Mouse (Mus musculus) macrophage (primary cell): Measurements from ENCODE around the gene Slc2a5. TPM values are rescaled to one million over a fixed set of nuclear protein-coding genes. Genes with fewer than 3 reads are reported as not detected.

Experiments used
- H3K27ac ChIP-seq: fragments of 350-480 bp; formaldehyde crosslinking; 2 replicates; pipeline ENCODE4 v1.9.0; 2021
- H3K36me3 ChIP-seq: fragments of 350-480 bp; formaldehyde crosslinking; 2 replicates; pipeline ENCODE4 v1.9.0; 2021; ENCODE audit errors: inconsistent target
- H3K4me3 ChIP-seq: fragments of 350-480 bp; formaldehyde crosslinking; 2 replicates; pipeline ENCODE4 v1.9.0; 2021; ENCODE audit errors: inconsistent target
- H3K79me2 ChIP-seq: fragments of 350-480 bp; formaldehyde crosslinking; 2 replicates; pipeline ENCODE4 v1.9.0; 2021; ENCODE audit errors: inconsistent target
- WGBS: methylation state at CpG from one replicate; pipeline ENCODE4 v1.1.7; 2026; ENCODE audit warnings: inconsistent platforms; ENCODE audit not compliant: missing documents; 5-methylcytosine and 5-hydroxymethylcytosine counted together
- polyA plus RNA-seq: library from polyadenylated mRNA; stranded (reverse); fragments of 250-400 nt; gene quantifications from 3 replicates; pipeline ENCODE4 v1.2.4, GENCODE M21; 2018; ENCODE audit warnings: inconsistent platforms

Slc2a5 gene
- polyA plus RNA-seq, 1 experiment from 2014 or later: 0.06 TPM

- Histone ChIP-seq H3K36me3 (no peaks in the 10 kb centered on the region), H3K79me2 (no peaks in the 10 kb centered on the region), H3K4me3 (no peak overlapping the region), H3K27ac (no peak overlapping the region)
- 85% methylated on average over 13 of the region's 13 CpGs for WGBS
These were observed 20.0 kb downstream of the Slc2a5 start for GRCm38 (mm10) chr4:150139090-150139489.

GRCm38 (mm10) chr4:150140346-150140745 is 21.3 kb downstream of the Slc2a5 start:
- Histone ChIP-seq H3K79me2 (no peaks in the 10 kb centered on the region), H3K4me3 (no peak overlapping the region), H3K36me3 (no peaks in the 10 kb centered on the region), H3K27ac (no peak overlapping the region)
- 93% methylated on average over 7 of the region's 7 CpGs for WGBS

DNA sequence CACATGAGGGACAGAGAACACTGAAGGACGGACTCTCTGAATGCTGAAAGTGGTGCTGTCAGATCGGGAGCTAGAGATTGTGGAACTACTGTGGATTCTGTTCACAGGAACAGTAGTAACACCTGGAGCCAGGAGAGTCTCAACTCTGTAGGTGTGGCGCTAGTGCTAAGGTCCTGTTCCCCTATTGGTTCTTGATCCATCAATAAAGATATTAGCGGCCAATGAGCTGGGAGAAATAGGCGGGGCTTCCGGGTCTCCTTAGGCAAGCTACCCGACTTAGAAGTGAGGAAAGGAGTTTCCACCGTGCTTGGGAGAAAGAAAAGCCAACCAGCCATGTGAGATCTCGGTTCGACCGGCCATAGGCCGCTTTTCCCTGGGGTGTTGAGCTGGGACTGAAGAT is 25.2 kb downstream of the Slc2a5 start:
- 69% methylated on average over 12 of the region's 12 CpGs for WGBS
- no peak overlapping the region for H3K27ac ChIP-seq

GRCm38 (mm10) chr4:150146286-150146685 is 27.2 kb downstream of the Slc2a5 start:
- Histone ChIP-seq H3K27ac (no peak overlapping the region), H3K4me3 (no peak overlapping the region), H3K36me3 (no peaks in the 10 kb centered on the region), H3K79me2 (no peaks in the 10 kb centered on the region)
- WGBS: 80% methylated on average over 4 of the region's 4 CpGs

More for the DNA sequence above, 25.2 kb downstream of the Slc2a5 start:
- Histone ChIP-seq H3K4me3 (no peak overlapping the region), H3K79me2 (no peaks in the 10 kb centered on the region), H3K36me3 (no peaks in the 10 kb centered on the region)

DNA sequence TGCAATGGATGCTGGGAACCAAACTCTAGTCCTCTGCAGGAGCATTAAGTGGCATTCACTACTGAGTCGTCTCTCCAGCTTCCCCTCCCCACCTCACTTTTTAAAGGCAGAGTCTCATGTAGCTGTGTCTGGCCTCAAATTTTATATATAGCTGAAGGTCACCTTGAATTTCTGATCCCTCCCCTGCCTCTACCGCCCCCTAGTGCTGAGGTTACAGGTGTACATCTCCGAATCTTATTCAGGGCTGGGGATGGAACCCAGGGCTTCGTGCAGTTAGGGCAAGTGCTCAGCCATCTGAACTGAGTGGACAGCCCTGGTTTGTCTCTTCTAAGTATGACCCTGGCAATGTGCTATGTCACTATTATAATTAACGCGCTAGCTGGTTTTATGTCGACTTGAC is 32.0 kb downstream of the Slc2a5 start:
- 85% methylated on average over 7 of the region's 7 CpGs for WGBS
- Histone ChIP-seq H3K79me2 (no peaks in the 10 kb centered on the region), H3K36me3 (no peaks in the 10 kb centered on the region), H3K4me3 (no peak overlapping the region), H3K27ac (no peak overlapping the region)

DNA sequence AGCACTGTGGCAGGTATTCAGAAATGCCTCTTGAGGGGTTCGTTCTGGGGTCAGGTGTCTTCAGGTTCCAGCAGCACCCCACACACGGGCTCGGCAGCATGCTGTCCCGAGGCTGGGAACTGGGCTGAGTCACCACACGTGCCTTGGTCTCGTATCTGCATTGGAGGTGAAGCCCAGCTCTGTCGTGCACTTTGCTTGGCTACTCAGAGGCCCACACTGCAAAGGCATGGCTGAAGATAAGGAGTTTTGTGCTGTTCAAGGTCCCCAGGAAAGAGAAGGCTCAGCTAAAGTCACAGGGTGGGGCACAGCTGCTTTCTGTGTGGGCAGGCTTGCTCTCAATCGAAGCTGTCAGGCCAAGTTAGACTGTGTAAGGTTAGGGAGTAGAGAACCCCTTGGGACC is 33.4 kb downstream of the Slc2a5 start:
- Histone ChIP-seq H3K4me3 (no peak overlapping the region), H3K27ac (no peak overlapping the region), H3K36me3 (no peaks in the 10 kb centered on the region), H3K79me2 (no peaks in the 10 kb centered on the region)
- WGBS: 91% methylated on average over 8 of the region's 8 CpGs

GRCm38 (mm10) chr4:150155301-150155700 is 36.2 kb downstream of the Slc2a5 start:
- Histone ChIP-seq H3K27ac (no peak overlapping the region), H3K4me3 (no peak overlapping the region), H3K36me3 (no peaks in the 10 kb centered on the region), H3K79me2 (no peaks in the 10 kb centered on the region)
- 94% methylated on average over 4 of the region's 4 CpGs for WGBS

- H3K36me3 ChIP-seq: no peaks in the 10 kb centered on the region
- no peak overlapping the region for H3K27ac ChIP-seq
- H3K79me2 ChIP-seq: no peaks in the 10 kb centered on the region
- 67% methylated on average over 3 of the region's 4 CpGs for WGBS
- no peak overlapping the region for H3K4me3 ChIP-seq
These were observed 36.6 kb downstream of the Slc2a5 start for GRCm38 (mm10) chr4:150155731-150156130.

- no peaks in the 10 kb centered on the region for H3K79me2 ChIP-seq
- WGBS: 89% methylated on average over 14 of the region's 14 CpGs
- no peaks in the 10 kb centered on the region for H3K36me3 ChIP-seq
- H3K27ac ChIP-seq: no peak overlapping the region
- no peak overlapping the region for H3K4me3 ChIP-seq
These were observed 38.3 kb downstream of the Slc2a5 start for GRCm38 (mm10) chr4:150157348-150157882.

GRCm38 (mm10) chr4:150159458-150159857 is 40.4 kb downstream of the Slc2a5 start:
- Histone ChIP-seq H3K4me3 (no peak overlapping the region), H3K36me3 (no peaks in the 10 kb centered on the region), H3K27ac (no peak overlapping the region), H3K79me2 (no peaks in the 10 kb centered on the region)
- 57% methylated on average over 2 of the region's 2 CpGs for WGBS

DNA sequence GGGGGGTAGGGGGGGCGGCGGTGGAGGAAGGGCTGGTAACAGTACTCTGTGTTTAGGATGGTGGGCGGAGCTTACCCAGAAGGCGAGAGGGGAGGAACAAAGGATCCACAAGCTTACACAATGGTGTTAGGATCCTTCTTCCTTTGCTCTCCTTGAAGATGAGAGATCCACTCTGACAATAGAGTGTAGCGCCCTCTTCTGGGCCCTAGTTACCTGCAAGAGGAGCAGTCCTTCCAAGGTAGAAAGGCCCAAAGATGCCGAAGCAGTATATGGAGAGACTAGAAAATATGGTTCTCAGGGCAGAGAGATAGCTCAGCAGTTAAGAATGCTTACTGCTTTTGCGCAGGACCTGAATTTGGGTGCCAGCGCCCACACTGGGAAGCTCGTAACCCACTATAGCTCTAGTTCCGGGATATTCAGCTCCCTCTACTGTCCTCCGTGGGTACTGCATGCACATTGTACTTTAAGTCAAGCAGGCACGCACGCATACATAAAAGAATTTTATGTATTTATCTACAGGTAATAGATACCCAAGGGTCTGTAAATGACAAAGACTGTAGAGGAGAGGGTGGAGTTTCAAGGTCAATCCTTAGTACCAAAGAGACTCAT is 43.6 kb downstream of the Slc2a5 start:
- no peak overlapping the region for H3K4me3 ChIP-seq
- 82% methylated on average over 13 of the region's 13 CpGs for WGBS

GRCm38 (mm10) chr4:150164875-150165274 is 45.8 kb downstream of the Slc2a5 start:
- 72% methylated on average over 13 of the region's 13 CpGs for WGBS
- no peaks in the 10 kb centered on the region for H3K79me2 ChIP-seq
- H3K36me3 ChIP-seq: no peaks in the 10 kb centered on the region

More for the DNA sequence above, 43.6 kb downstream of the Slc2a5 start:
- Histone ChIP-seq H3K27ac (no peak overlapping the region), H3K79me2 (no peaks in the 10 kb centered on the region), H3K36me3 (no peaks in the 10 kb centered on the region)

GRCm38 (mm10) chr4:150168406-150168805 is 49.3 kb downstream of the Slc2a5 start:
- H3K79me2 ChIP-seq: no peaks in the 10 kb centered on the region
- H3K4me3 ChIP-seq: no peak overlapping the region
- 86% methylated on average over 10 of the region's 10 CpGs for WGBS
- no peaks in the 10 kb centered on the region for H3K36me3 ChIP-seq
- no peak overlapping the region for H3K27ac ChIP-seq

More at GRCm38 (mm10) chr4:150164875-150165274, 45.8 kb downstream of the Slc2a5 start:
- Histone ChIP-seq H3K27ac (no peak overlapping the region), H3K4me3 (no peak overlapping the region)

DNA sequence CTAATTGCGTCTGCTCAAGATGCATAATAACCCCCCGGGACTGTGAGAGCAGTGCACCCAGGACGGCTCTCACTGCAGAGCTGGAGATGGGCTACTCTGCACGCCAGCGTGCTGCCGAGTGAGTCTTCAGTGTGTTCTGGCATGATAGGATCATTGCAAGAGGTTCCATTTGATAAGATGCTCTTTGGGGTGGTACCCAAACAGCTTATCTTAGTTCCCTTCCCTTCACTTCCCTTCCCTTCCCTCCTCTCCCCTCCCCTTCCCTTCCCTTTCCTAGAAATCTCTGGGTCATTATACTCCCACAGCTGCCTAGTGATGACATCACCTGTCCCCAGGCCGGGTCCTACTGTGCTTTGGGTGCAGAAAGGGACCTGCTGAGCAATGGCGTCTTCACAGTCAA is 53.0 kb downstream of the Slc2a5 start:
- Histone ChIP-seq H3K4me3 (no peak overlapping the region), H3K27ac (no peak overlapping the region), H3K79me2 (no peaks in the 10 kb centered on the region), H3K36me3 (no peaks in the 10 kb centered on the region)
- 85% methylated on average over 8 of the region's 8 CpGs for whole genome bisulfite sequencing

DNA sequence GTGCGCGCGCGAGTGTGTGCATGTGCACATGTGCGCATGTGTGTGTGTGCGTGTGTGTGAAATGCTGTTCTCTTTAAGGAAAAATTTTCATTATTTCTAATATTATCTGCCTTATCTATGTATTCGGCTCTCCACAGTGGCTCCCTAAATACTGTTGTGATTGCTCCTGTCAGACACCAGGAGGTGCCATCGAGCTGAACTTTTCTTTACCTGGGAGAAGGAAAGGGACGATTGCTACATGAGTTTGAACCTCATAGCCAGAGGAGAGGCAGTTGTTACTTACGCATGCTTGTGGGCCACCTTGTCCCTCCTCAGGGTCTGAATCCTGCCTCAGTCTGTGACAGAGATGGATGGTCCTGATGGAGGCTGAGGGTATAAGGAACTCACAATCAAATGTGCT is 54.2 kb downstream of the Slc2a5 start:
- H3K27ac ChIP-seq: no peak overlapping the region
- no peak overlapping the region for H3K4me3 ChIP-seq
- no peaks in the 10 kb centered on the region for H3K36me3 ChIP-seq
- no peaks in the 10 kb centered on the region for H3K79me2 ChIP-seq
- 40% methylated on average over 4 of the region's 10 CpGs for WGBS

DNA sequence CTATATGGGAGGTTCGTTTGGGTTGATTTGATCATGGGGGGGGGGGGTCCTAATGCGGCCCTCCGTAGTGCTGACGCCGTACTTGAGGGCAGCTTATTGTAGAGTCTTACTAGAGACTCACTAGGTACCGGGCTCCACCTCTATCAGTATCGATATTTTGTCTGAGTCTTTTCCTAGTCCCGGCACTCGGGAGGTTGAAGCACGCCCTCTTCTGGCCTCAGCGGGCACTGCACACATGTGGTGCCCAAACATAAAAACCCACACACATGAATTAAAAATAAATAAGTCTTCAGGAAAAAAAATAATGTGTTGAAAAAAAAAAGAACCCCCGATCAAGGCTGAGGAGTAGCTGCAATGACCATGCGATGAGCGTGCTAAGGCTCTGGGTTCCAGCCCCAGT is 54.9 kb downstream of the Slc2a5 start:
- Histone ChIP-seq H3K79me2 (no peaks in the 10 kb centered on the region), H3K36me3 (no peaks in the 10 kb centered on the region), H3K27ac (no peak overlapping the region), H3K4me3 (no peak overlapping the region)
- 95% methylated on average over 13 of the region's 14 CpGs for WGBS
